Mouse (Mus musculus) neural tube, embryonic 14.5 days (tissue): ENCODE results near the gene Gtf2h1. TPM values are rescaled to one million over a fixed set of nuclear protein-coding genes. Genes with fewer than 3 reads are reported as not detected.
"Not testable (repeated sequence)": the region's sequence is repeated elsewhere in the genome, so short reads cannot be mapped to it uniquely, and the experiment has no call there.

Experiments
- ATAC-seq: fragments of 200-750 bp; cut with Nextera tagmentation; 2 replicates; pipeline ENCODE4 v1.8.0; 2017; ENCODE audit warnings: low read depth, mild to moderate bottlenecking, moderate TSS enrichment, moderate library complexity
- H3K27ac ChIP-seq: fragments of 300-500 bp; sonication (generic); 2 replicates; pipeline ENCODE4 v1.5.1; 2014; ENCODE audit warnings: low read depth, mild to moderate bottlenecking, control low read depth, low read length, moderate library complexity, mixed read lengths
- H3K27me3 ChIP-seq: fragments of 300-500 bp; sonication (generic); 2 replicates; pipeline ENCODE4 v1.6.1; 2014; ENCODE audit warnings: low read length; ENCODE audit not compliant: control insufficient read depth, insufficient read depth
- H3K36me3 ChIP-seq: fragments of 300-500 bp; sonication (generic); 2 replicates; pipeline ENCODE4 v1.6.1; 2014; ENCODE audit warnings: low read length, mixed read lengths; ENCODE audit not compliant: control insufficient read depth, insufficient read depth
- H3K4me1 ChIP-seq: fragments of 300-500 bp; sonication (generic); 2 replicates; pipeline ENCODE4 v1.6.1; 2014; ENCODE audit warnings: low read length; ENCODE audit not compliant: control insufficient read depth, insufficient read depth
- H3K4me2 ChIP-seq: fragments of 300-500 bp; sonication (generic); 2 replicates; pipeline ENCODE4 v1.6.1; 2014; ENCODE audit warnings: mild to moderate bottlenecking, low read depth, low read length, control low read depth
- H3K4me3 ChIP-seq: fragments of 300-500 bp; sonication (generic); 2 replicates; pipeline ENCODE4 v1.5.1; 2014; ENCODE audit warnings: low read depth, low read length, control low read depth, mixed read lengths
- H3K9ac ChIP-seq: fragments of 300-500 bp; sonication (generic); replicated peaks from 2 replicates; pipeline ENCODE4 v1.6.1; 2014; ENCODE audit warnings: low read depth, mild to moderate bottlenecking, control low read depth, low read length, mixed read lengths
- H3K9me3 ChIP-seq: fragments of 300-500 bp; sonication (generic); 2 replicates; pipeline ENCODE4 v1.6.1; 2016; ENCODE audit warnings: low read length; ENCODE audit not compliant: control insufficient read depth
- WGBS: fragments of 180-500 bp; shearing (Covaris S2); extraction: QIAGEN DNeasy Blood & Tissue Kit; methylation state at CpG from one replicate; pipeline ENCODE4 v1.1.7; 2014; 5-methylcytosine and 5-hydroxymethylcytosine counted together
- polyA plus RNA-seq: library from polyadenylated mRNA; unstranded; fragments of >200 nt; fragmentation: Nextera tagmentation; extraction: Ambion mirVana; gene quantifications from 2 replicates; pipeline ENCODE4 v1.2.1, GENCODE M21; 2014

Gene Gtf2h1
- polyA plus RNA-seq, 1 experiment from 2014 or later, result 40.5 TPM

GRCm38 (mm10) chr7:46770706-46771105 lies 25.2 kb upstream of the Gtf2h1 start:
- H3K4me1 ChIP-seq, result no peaks in the 10 kb centered on the region
- no peak overlapping the region for H3K4me2 ChIP-seq
- 69% methylated on average over 4 of the region's 4 CpGs for whole genome bisulfite sequencing
- no peaks in the 10 kb centered on the region for H3K9me3 ChIP-seq
- no peaks in the 10 kb centered on the region for H3K27me3 ChIP-seq
- H3K9ac ChIP-seq, result no peak overlapping the region
- no peak for ATAC-seq
- H3K27ac ChIP-seq, result no peak overlapping the region
- H3K36me3 ChIP-seq, result peaks cover 65% of the 10 kb centered on the region
- no peak overlapping the region for H3K4me3 ChIP-seq

GRCm38 (mm10) chr7:46789177-46789849 lies 6.6 kb upstream of the Gtf2h1 start:
- 92% methylated on average over 5 of the region's 5 CpGs for WGBS
- H3K4me3 ChIP-seq, result no peak overlapping the region
- no peaks in the 10 kb centered on the region for H3K27me3 ChIP-seq
- no peak overlapping the region for H3K27ac ChIP-seq
- no peak overlapping the region for H3K9ac ChIP-seq
- peaks cover 41% of the 10 kb centered on the region for H3K36me3 ChIP-seq
- H3K9me3 ChIP-seq, result no peaks in the 10 kb centered on the region
- H3K4me1 ChIP-seq, result peaks cover 6% of the 10 kb centered on the region
- ATAC-seq, result no peak
- no peak overlapping the region for H3K4me2 ChIP-seq

- no peaks in the 10 kb centered on the region for H3K27me3 ChIP-seq
- no peak overlapping the region for H3K27ac ChIP-seq
- no peaks in the 10 kb centered on the region for H3K9me3 ChIP-seq
- H3K4me2 ChIP-seq, result no peak overlapping the region; the same call in 1 of the 2 replicates
- peaks cover 7% of the 10 kb centered on the region for H3K36me3 ChIP-seq
- H3K4me1 ChIP-seq, result peaks cover 23% of the 10 kb centered on the region
- ATAC-seq, result no peak
- no peak overlapping the region; the same call in 1 of the 2 replicates for H3K9ac ChIP-seq
- 87% methylated on average over 4 of the region's 4 CpGs for WGBS
- no peak overlapping the region for H3K4me3 ChIP-seq
Measured at GRCm38 (mm10) chr7:46793871-46794270, 2.0 kb upstream of the Gtf2h1 start.

- Histone ChIP-seq H3K27me3 (no peaks in the 10 kb centered on the region), H3K4me2 (peak overlapping the region; percentile 84), H3K4me3 (peak overlapping the region; percentile 92), H3K9me3 (no peaks in the 10 kb centered on the region), H3K4me1 (peaks cover 23% of the 10 kb centered on the region), H3K36me3 (no peaks in the 10 kb centered on the region), H3K9ac (peak overlapping the region; percentile 96), H3K27ac (peak overlapping the region; percentile 88)
- under 1% methylated on average over 31 of the region's 31 CpGs for WGBS
- no peak for ATAC-seq
Measured at GRCm38 (mm10) chr7:46796206-46796679, 340 bp downstream of the Gtf2h1 start.

- 0 out of 2 replicates have a peak, but pooled peaks cover 3% of the 10 kb centered on the region for H3K36me3 ChIP-seq
- peaks cover 23% of the 10 kb centered on the region for H3K4me1 ChIP-seq
- H3K4me2 ChIP-seq, result peak overlapping the region; percentile 84
- no peak for ATAC-seq
- H3K27ac ChIP-seq, result no peak overlapping the region
- peak overlapping the region; percentile 92 for H3K4me3 ChIP-seq
- peak overlapping the region; percentile 96; the same call in 1 of the 2 replicates for H3K9ac ChIP-seq
- 63% methylated on average over 6 of the region's 6 CpGs for WGBS
- H3K27me3 ChIP-seq, result no peaks in the 10 kb centered on the region
- H3K9me3 ChIP-seq, result no peaks in the 10 kb centered on the region
Measured at GRCm38 (mm10) chr7:46796779-46797178, 876 bp downstream of the Gtf2h1 start.

- Histone ChIP-seq H3K36me3 (peaks cover 66% of the 10 kb centered on the region), H3K4me1 (no peaks in the 10 kb centered on the region), H3K27ac (no peak overlapping the region), H3K9ac (no peak overlapping the region), H3K4me3 (no peak overlapping the region), H3K4me2 (no peak overlapping the region), H3K9me3 (no peaks in the 10 kb centered on the region), H3K27me3 (no peaks in the 10 kb centered on the region)
- ATAC-seq, result no peak
- WGBS, result 95% methylated on average over 6 of the region's 6 CpGs
Measured at GRCm38 (mm10) chr7:46810325-46810724, 14.4 kb downstream of the Gtf2h1 start.

- Histone ChIP-seq H3K9me3 (no peaks in the 10 kb centered on the region), H3K36me3 (peaks cover 74% of the 10 kb centered on the region), H3K27ac (no peak overlapping the region), H3K9ac (no peak overlapping the region), H3K27me3 (no peaks in the 10 kb centered on the region), H3K4me3 (no peak overlapping the region), H3K4me2 (no peak overlapping the region), H3K4me1 (no peaks in the 10 kb centered on the region)
- 91% methylated on average over 4 of the region's 4 CpGs for WGBS
- ATAC-seq, result no peak
Measured at GRCm38 (mm10) chr7:46814012-46814411, 18.1 kb downstream of the Gtf2h1 start.

- H3K9me3 ChIP-seq, H3K9ac ChIP-seq, H3K4me3 ChIP-seq, H3K27me3 ChIP-seq, H3K4me1 ChIP-seq, H3K27ac ChIP-seq, ATAC-seq, H3K4me2 ChIP-seq: not testable (repeated sequence)
- 90% methylated on average over 15 of the region's 15 CpGs for WGBS
- peaks cover 49% of the 10 kb centered on the region for H3K36me3 ChIP-seq
Measured at GRCm38 (mm10) chr7:46820876-46821632, 25.2 kb downstream of the Gtf2h1 start.
